Mouse (Mus musculus) liver, embryonic 15.5 days (tissue): Measurements from ENCODE around the gene Plet1. TPM values are rescaled to one million over a fixed set of nuclear protein-coding genes. Genes with fewer than 3 reads are reported as not detected.

ENCODE experiments used
- polyA plus RNA-seq: library from polyadenylated mRNA; unstranded; fragments of >200 nt; fragmentation: Nextera tagmentation; extraction: Ambion mirVana; gene quantifications from 2 replicates; pipeline ENCODE4 v1.2.1, GENCODE M21; 2015

The Plet1 gene
- polyA plus RNA-seq, 1 experiment from 2014 or later: 0.17 TPM

Other genes starting within 250 kb of the Plet1 start
- gene Rpl10-ps3, start 149.6 kb upstream of the Plet1 start, polyA plus RNA-seq: 250 and 272 TPM in 2 replicates
- gene Pts, start 34.2 kb downstream of the Plet1 start, polyA plus RNA-seq: 32.6 and 36.1 TPM in 2 replicates
- 10.1 and 11.1 TPM in 2 replicates for gene Il18, start 60.3 kb downstream of the Plet1 start, polyA plus RNA-seq
- 0.60 and 0.67 TPM in 2 replicates for gene Bco2, start 60.7 kb downstream of the Plet1 start, polyA plus RNA-seq
- not detected in 2 replicates for gene Tex12, start 66.8 kb downstream of the Plet1 start, polyA plus RNA-seq
- gene Sdhd, start 109.3 kb downstream of the Plet1 start, polyA plus RNA-seq: 296 and 323 TPM in 2 replicates
- 130 and 158 TPM in 2 replicates for gene Timm8b, start 109.4 kb downstream of the Plet1 start, polyA plus RNA-seq
- gene Pih1d2, start 122.8 kb downstream of the Plet1 start, polyA plus RNA-seq: 0.75 and 1.0 TPM in 2 replicates
- 5.6 and 7.0 TPM in 2 replicates for gene Nkapd1, start 122.9 kb downstream of the Plet1 start, polyA plus RNA-seq
- 23.2 and 24.6 TPM in 2 replicates for gene Dlat, start 165.3 kb downstream of the Plet1 start, polyA plus RNA-seq
- gene Dixdc1, start 245.0 kb downstream of the Plet1 start, polyA plus RNA-seq: 1.4 and 1.8 TPM in 2 replicates